Mouse (Mus musculus): ENCODE data around the gene Kmt5c. TPM values are rescaled to one million over a fixed set of nuclear protein-coding genes. Genes with fewer than 3 reads are reported as not detected.
"Not testable (repeated sequence)": the region's sequence is repeated elsewhere in the genome, so short reads cannot be mapped to it uniquely, and the experiment has no call there.

Gene Kmt5c
- polyA plus RNA-seq, 1 experiment = 15.9 TPM

- Histone ChIP-seq H3K4me1 (ENCODE audit: control insufficient read depth, insufficient read depth, low read length) (no peaks in the 10 kb centered on the region), H3K27ac (ENCODE audit: insufficient read depth, low read length) (no peak overlapping the region), H3K4me3 (ENCODE audit: insufficient read depth, low read length) (no peak overlapping the region)
- TF ChIP-seq POLR2A (IDR thresholded peaks at IDR 0.05; ENCODE audit: low read depth, low read length) (no peak), CTCF (IDR thresholded peaks at IDR 0.05; ENCODE audit: borderline replicate concordance, insufficient read depth, low read length) (no peak)
These were observed 43.9 kb downstream of the Kmt5c start for GRCm38 (mm10) chr7:4783667-4784268.

GRCm38 (mm10) chr7:4788499-4789435 is 48.9 kb downstream of the Kmt5c start:
- Histone ChIP-seq H3K4me3 (ENCODE audit: insufficient read depth, low read length) (peak overlapping the region; percentile 61), H3K4me1 (ENCODE audit: control insufficient read depth, insufficient read depth, low read length) (no peaks in the 10 kb centered on the region), H3K27ac (ENCODE audit: insufficient read depth, low read length) (no peak overlapping the region)
- peak; percentile 73 for TF ChIP-seq POLR2A (IDR thresholded peaks at IDR 0.05; ENCODE audit: low read depth, low read length)
- TF ChIP-seq CTCF (IDR thresholded peaks at IDR 0.05; ENCODE audit: borderline replicate concordance, insufficient read depth, low read length) = no peak

GRCm38 (mm10) chr7:4789436-4789935 is 49.6 kb downstream of the Kmt5c start, which contains the start of gene Tmem238:
Tmem238 (minus strand) TSS chr7:4789656.
- no peak within 1 kb of the TSS for H3K27ac ChIP-seq (ENCODE audit: insufficient read depth, low read length)
- peak within 1 kb of the TSS; percentile 61 for H3K4me3 ChIP-seq (ENCODE audit: insufficient read depth, low read length)
- peaks cover 2% of the 10 kb centered on the region; the same call in 1 of the 2 replicates for H3K4me1 ChIP-seq (ENCODE audit: control insufficient read depth, insufficient read depth, low read length)
- TF ChIP-seq CTCF (IDR thresholded peaks at IDR 0.05; ENCODE audit: borderline replicate concordance, insufficient read depth, low read length) (no peak), POLR2A (IDR thresholded peaks at IDR 0.05; ENCODE audit: low read depth, low read length) (no peak; the same call in 1 of the 2 replicates)

GRCm38 (mm10) chr7:4792278-4793212 is 52.6 kb downstream of the Kmt5c start, which contains the start of gene Rpl28:
Rpl28 (plus strand) TSS chr7:4792874.
- peak within 1 kb of the TSS; percentile 98 for H3K27ac ChIP-seq (ENCODE audit: insufficient read depth, low read length)
- H3K4me1 ChIP-seq (ENCODE audit: control insufficient read depth, insufficient read depth, low read length) = peaks cover 3% of the 10 kb centered on the region; the same call in 1 of the 2 replicates
- TF ChIP-seq POLR2A (IDR thresholded peaks at IDR 0.05; ENCODE audit: low read depth, low read length) (peak; percentile 88), CTCF (IDR thresholded peaks at IDR 0.05; ENCODE audit: borderline replicate concordance, insufficient read depth, low read length) (no peak)
- H3K4me3 ChIP-seq (ENCODE audit: insufficient read depth, low read length) = peak within 1 kb of the TSS; percentile 68

- not testable (repeated sequence) for H3K4me1 ChIP-seq (ENCODE audit: control insufficient read depth, insufficient read depth, low read length)
- H3K4me3 ChIP-seq (ENCODE audit: insufficient read depth, low read length) = peak overlapping the region; percentile 68
- H3K27ac ChIP-seq (ENCODE audit: insufficient read depth, low read length) = peak overlapping the region; percentile 77
These were observed 53.3 kb downstream of the Kmt5c start for GRCm38 (mm10) chr7:4793248-4793647.

- Histone ChIP-seq H3K4me1 (ENCODE audit: control insufficient read depth, insufficient read depth, low read length) (peaks cover 3% of the 10 kb centered on the region), H3K27ac (ENCODE audit: insufficient read depth, low read length) (no peak overlapping the region), H3K4me3 (ENCODE audit: insufficient read depth, low read length) (peak overlapping the region; percentile 68)
- TF ChIP-seq POLR2A (IDR thresholded peaks at IDR 0.05; ENCODE audit: low read depth, low read length) = no peak
- no peak for TF ChIP-seq CTCF (IDR thresholded peaks at IDR 0.05; ENCODE audit: borderline replicate concordance, insufficient read depth, low read length)
These were observed 53.8 kb downstream of the Kmt5c start for GRCm38 (mm10) chr7:4793674-4794073.

- Histone ChIP-seq H3K4me1 (ENCODE audit: control insufficient read depth, insufficient read depth, low read length) (peaks cover 3% of the 10 kb centered on the region), H3K27ac (ENCODE audit: insufficient read depth, low read length) (no peak overlapping the region), H3K4me3 (ENCODE audit: insufficient read depth, low read length) (peak overlapping the region; percentile 68)
- TF ChIP-seq POLR2A (IDR thresholded peaks at IDR 0.05; ENCODE audit: low read depth, low read length) = no peak; the same call in 1 of the 2 replicates
- TF ChIP-seq CTCF (IDR thresholded peaks at IDR 0.05; ENCODE audit: borderline replicate concordance, insufficient read depth, low read length) = no peak
These were observed 54.8 kb downstream of the Kmt5c start for GRCm38 (mm10) chr7:4794631-4795168.

GRCm38 (mm10) chr7:4795767-4796433 is 56.0 kb downstream of the Kmt5c start:
- Histone ChIP-seq H3K4me3 (ENCODE audit: insufficient read depth, low read length) (no peak overlapping the region), H3K27ac (ENCODE audit: insufficient read depth, low read length) (no peak overlapping the region), H3K4me1 (ENCODE audit: control insufficient read depth, insufficient read depth, low read length) (peaks cover 3% of the 10 kb centered on the region)
- TF ChIP-seq CTCF (IDR thresholded peaks at IDR 0.05; ENCODE audit: borderline replicate concordance, insufficient read depth, low read length) = no peak
- peak; percentile 50 for TF ChIP-seq POLR2A (IDR thresholded peaks at IDR 0.05; ENCODE audit: low read depth, low read length)

Other genes with a start within 250 kb of the Kmt5c start
- gene Ppp1r12c, start 238.4 kb upstream of the Kmt5c start, polyA plus RNA-seq (2011; ENCODE audit: insufficient read length, low read depth, missing spikeins) = 72.2 and 79.4 TPM in 2 replicates
- 1.4 and 1.7 TPM in 2 replicates for gene Tnnt1, start 223.7 kb upstream of the Kmt5c start, polyA plus RNA-seq (2011; ENCODE audit: insufficient read length, low read depth, missing spikeins)
- 1.2 and 4.0 TPM in 2 replicates for gene Tnni3, start 215.9 kb upstream of the Kmt5c start, polyA plus RNA-seq (2011; ENCODE audit: insufficient read length, low read depth, missing spikeins)
- 2.2 and 3.2 TPM in 2 replicates for gene Dnaaf3, start 207.7 kb upstream of the Kmt5c start, polyA plus RNA-seq (2011; ENCODE audit: insufficient read length, low read depth, missing spikeins)
- 1.7 and 2.3 TPM in 2 replicates for gene Syt5, start 192.6 kb upstream of the Kmt5c start, polyA plus RNA-seq (2011; ENCODE audit: insufficient read length, low read depth, missing spikeins)
- not detected in 2 replicates for gene Ptprh, start 136.1 kb upstream of the Kmt5c start, polyA plus RNA-seq (2011; ENCODE audit: insufficient read length, low read depth, missing spikeins)
- gene Tmem86b, start 108.7 kb upstream of the Kmt5c start, polyA plus RNA-seq (2011; ENCODE audit: insufficient read length, low read depth, missing spikeins) = 2.7 and 4.7 TPM in 2 replicates
- gene Ppp6r1, start 81.1 kb upstream of the Kmt5c start, polyA plus RNA-seq (2011; ENCODE audit: insufficient read length, low read depth, missing spikeins) = 47.6 and 60.3 TPM in 2 replicates
- 31.3 and 32.1 TPM in 2 replicates for gene Hspbp1, start 55.0 kb upstream of the Kmt5c start, polyA plus RNA-seq (2011; ENCODE audit: insufficient read length, low read depth, missing spikeins)
- gene Brsk1, start 49.5 kb upstream of the Kmt5c start, polyA plus RNA-seq (2011; ENCODE audit: insufficient read length, low read depth, missing spikeins) = 11.3 and 15.1 TPM in 2 replicates
- gene Tmem150b, start 14.9 kb upstream of the Kmt5c start, polyA plus RNA-seq (2011; ENCODE audit: insufficient read length, low read depth, missing spikeins) = not detected in 2 replicates
- gene Cox6b2, start 13.0 kb downstream of the Kmt5c start, polyA plus RNA-seq (2011; ENCODE audit: insufficient read length, low read depth, missing spikeins) = 62.2 and 87.1 TPM in 2 replicates
- not detected in 2 replicates for gene Fam71e2, start 31.2 kb downstream of the Kmt5c start, polyA plus RNA-seq (2011; ENCODE audit: insufficient read length, low read depth, missing spikeins)
- 3.3 and 7.8 TPM in 2 replicates for gene Il11, start 42.7 kb downstream of the Kmt5c start, polyA plus RNA-seq (2011; ENCODE audit: insufficient read length, low read depth, missing spikeins)
- not detected in 2 replicates for gene Tmem190, start 42.8 kb downstream of the Kmt5c start, polyA plus RNA-seq (2011; ENCODE audit: insufficient read length, low read depth, missing spikeins)
- gene Tmem238, start 49.5 kb downstream of the Kmt5c start, polyA plus RNA-seq (2011; ENCODE audit: insufficient read length, low read depth, missing spikeins) = 4.3 and 5.3 TPM in 2 replicates
- gene Rpl28, start 52.8 kb downstream of the Kmt5c start, polyA plus RNA-seq (2011; ENCODE audit: insufficient read length, low read depth, missing spikeins) = 404 and 438 TPM in 2 replicates
- gene Ube2s, start 72.5 kb downstream of the Kmt5c start, polyA plus RNA-seq (2011; ENCODE audit: insufficient read length, low read depth, missing spikeins) = 172 and 191 TPM in 2 replicates
- not detected in 2 replicates for gene Shisa7, start 104.6 kb downstream of the Kmt5c start, polyA plus RNA-seq (2011; ENCODE audit: insufficient read length, low read depth, missing spikeins)
- gene Isoc2b, start 130.1 kb downstream of the Kmt5c start, polyA plus RNA-seq (2011; ENCODE audit: insufficient read length, low read depth, missing spikeins) = 10.8 and 13.3 TPM in 2 replicates
- 9.3 and 11.2 TPM in 2 replicates for gene Isoc2a, start 137.0 kb downstream of the Kmt5c start, polyA plus RNA-seq (2011; ENCODE audit: insufficient read length, low read depth, missing spikeins)
- not detected in 2 replicates for gene Gm36210, start 166.4 kb downstream of the Kmt5c start, polyA plus RNA-seq (2011; ENCODE audit: insufficient read length, low read depth, missing spikeins)
- 5.2 and 6.3 TPM in 2 replicates for gene Zfp628, start 175.1 kb downstream of the Kmt5c start, polyA plus RNA-seq (2011; ENCODE audit: insufficient read length, low read depth, missing spikeins)
- 4.7 and 5.5 TPM in 2 replicates for gene Nat14, start 181.9 kb downstream of the Kmt5c start, polyA plus RNA-seq (2011; ENCODE audit: insufficient read length, low read depth, missing spikeins)
- gene Ssc5d, start 185.7 kb downstream of the Kmt5c start, polyA plus RNA-seq (2011; ENCODE audit: insufficient read length, low read depth, missing spikeins) = 24.1 and 29.8 TPM in 2 replicates
- gene Sbk2, start 224.3 kb downstream of the Kmt5c start, polyA plus RNA-seq (2011; ENCODE audit: insufficient read length, low read depth, missing spikeins) = not detected in 2 replicates
- not detected in 2 replicates for gene Sbk3, start 231.1 kb downstream of the Kmt5c start, polyA plus RNA-seq (2011; ENCODE audit: insufficient read length, low read depth, missing spikeins)

Measured in embryonic fibroblast, embryonic 13.5 days (primary cell).